Comparison of ENCODE assay signal across 8 mouse cellular contexts in genomic region chr8:45068759-45069386, GRCm38 (mm10). TPM values are rescaled to one million over a fixed set of nuclear protein-coding genes. Genes with fewer than 3 reads are reported as not detected.
DNase-seq lines count a peak whose midpoint lies in the region; ATAC-seq and TF ChIP-seq lines count a peak whose summit lies in the region.

Gene Mtnr1a, plus strand, starts transcription at chr8:45069137.

- no peaks in the 10 kb centered on the region for H3K9me3 ChIP-seq in hindbrain, embryonic 10.5 days

- H3K36me3 ChIP-seq in hindbrain, embryonic 10.5 days, result no peaks in the 10 kb centered on the region

- H3K27me3 ChIP-seq in Patski, result peaks cover 41% of the 10 kb centered on the region
- peaks cover 7% of the 10 kb centered on the region; the same call in 1 of the 2 replicates for H3K27me3 ChIP-seq in hindbrain, embryonic 10.5 days (ENCODE audit: insufficient read depth, poor library complexity, severe bottlenecking)

- TF ChIP-seq CTCF in Patski (IDR thresholded peaks at IDR 0.05), result peak; percentile 99

- CTCF ChIA-PET in Patski (lab: Charles Lee), result interaction anchor here (0.7 to 6.4 kb wide), 5 partner anchors 10 to 173 kb away, joined by 3 to 100 read pairs (median 3); no protein-coding TSS in a partner anchor

- in situ Hi-C loops in Patski (cut with MboI; ENCODE audit: low pct_unique_long_range_greater_than_20kb), result loop anchor here (5.0 kb wide), 1 partner anchor 168 kb away; no protein-coding TSS in a partner anchor

- peak; percentile 22 for DNase-seq in Patski (ENCODE audit: low read depth, low spot score)
- peak; percentile 83 for DNase-seq in cerebellum, adult 9-11 months
- DNase-seq in frontal cortex, postnatal 10 days (ENCODE audit: low spot score in 2 of 2), result peak; percentile 59 to 84
- peak; percentile 92 for DNase-seq in hindbrain, embryonic 10.5 days (ENCODE audit: low spot score)
- DNase-seq in layer of hippocampus, adult 8-10 months (ENCODE audit: low spot score in 2 of 2), result peak; percentile 69 to 88
- peak; percentile 78 to 86 for DNase-seq in lung, adult 18-20 months
- peak; percentile 64 for DNase-seq in ovary, adult 18-20 months (ENCODE audit: low spot score)
- peak; percentile 89 for DNase-seq in urinary bladder, adult 2 months (ENCODE audit: low spot score)

- 8% methylated on average over 29 of the region's 29 CpGs for WGBS in hindbrain, embryonic 10.5 days

- POLR2A ChIA-PET in Patski (lab: Charles Lee), result no interaction called here

- peak; percentile 97 for ATAC-seq in Patski

- H3K4me3 ChIP-seq in hindbrain, embryonic 10.5 days, result peak within 1 kb of the TSS; percentile 53

- H3K27ac ChIP-seq in hindbrain, embryonic 10.5 days, result peak within 1 kb of the TSS; percentile 64

- H3K4me1 ChIP-seq in hindbrain, embryonic 10.5 days (replicated peaks), result peaks cover 18% of the 10 kb centered on the region

RNA-seq across cellular contexts. Expression of gene Mtnr1a, which starts in this region (rescaled TPM):
- polyA plus RNA-seq in Patski (2021), result not detected
- 0.16 and 0.41 TPM in 2 replicates for polyA plus RNA-seq in hindbrain, embryonic 10.5 days (2016; fragmentation: Nextera tagmentation; extraction: Ambion mirVana)
- total RNA-seq in layer of hippocampus, adult 8-10 months (2022), result not detected
- polyA plus RNA-seq in urinary bladder, adult 2 months (2012; rRNA removed), result not detected in 2 replicates

Comparison
In these comparisons a context has a peak if more than half of its experiments do, and no peak if none do; other contexts are left out.
1. Peak in every context shown above with its lines: DNase-seq, ATAC-seq, H3K4me3 ChIP-seq and H3K27ac ChIP-seq.
2. Peak in DNase-seq and ATAC-seq in Patski; RNA of the gene not detected or under 1 TPM.
3. Peak in DNase-seq, H3K4me3 ChIP-seq and H3K27ac ChIP-seq in hindbrain, embryonic 10.5 days; RNA of the gene not detected or under 1 TPM.
4. Peak in DNase-seq in layer of hippocampus, adult 8-10 months; RNA of the gene not detected or under 1 TPM.
5. Peak in DNase-seq in urinary bladder, adult 2 months; RNA of the gene not detected or under 1 TPM.
6. DNase-seq: peak in every context shown above with its lines; median percentile 92 in hindbrain, embryonic 10.5 days; 89 in urinary bladder, adult 2 months; 83 in cerebellum, adult 9-11 months; 82 in lung, adult 18-20 months; 78 in layer of hippocampus, adult 8-10 months; 72 in frontal cortex, postnatal 10 days; 64 in ovary, adult 18-20 months; 22 in Patski.